Mouse (Mus musculus) ES-E14 (cell line): ENCODE data around the gene Hs3st1.

Experiments used
- CHD2 ChIP-seq: IDR thresholded peaks from 2 replicates; pipeline ENCODE4 v1.6.1; 2014; ENCODE audit warnings: mild to moderate bottlenecking, low read depth, low read length, inconsistent platforms
- HCFC1 ChIP-seq: IDR thresholded peaks from 2 replicates; pipeline ENCODE4 v1.6.1; 2012; ENCODE audit warnings: low read length, inconsistent platforms, borderline replicate concordance; ENCODE audit not compliant: insufficient read depth
- MAFK ChIP-seq: IDR thresholded peaks from 2 replicates; pipeline ENCODE4 v1.6.1; 2014; ENCODE audit warnings: mild to moderate bottlenecking, low read depth, low read length, inconsistent platforms; ENCODE audit not compliant: insufficient read depth

GRCm38 (mm10) chr5:39608260-39608659 lies 147.0 kb downstream of the Hs3st1 start:
- TF ChIP-seq CHD2 (no peak), MAFK (no peak), HCFC1 (no peak)
